Mouse (Mus musculus) kidney, postnatal 0 days (tissue): ENCODE data around the gene Rexo2. TPM values are rescaled to one million over a fixed set of nuclear protein-coding genes. Genes with fewer than 3 reads are reported as not detected.

Source experiments
- ATAC-seq: fragments of 200-750 bp; cut with Nextera tagmentation; replicated peaks from 2 replicates; pipeline ENCODE4 v1.8.0; 2017; ENCODE audit warnings: low read depth, moderate number of reproducible peaks, moderate TSS enrichment, moderate library complexity; ENCODE audit not compliant: low FRiP score
- DNase-seq: peaks from one replicate; pipeline ENCODE4 v3.0.0-alpha.2; 2016; ENCODE audit warnings: low spot score
- H3K27ac ChIP-seq: fragments of 300-500 bp; sonication (generic); 2 replicates; pipeline ENCODE4 v1.5.1; 2014; ENCODE audit warnings: mild to moderate bottlenecking
- H3K27me3 ChIP-seq: fragments of 300-500 bp; sonication (generic); 2 replicates; pipeline ENCODE4 v1.6.1; 2014; ENCODE audit warnings: low read length, mixed read lengths; ENCODE audit not compliant: insufficient read depth
- H3K36me3 ChIP-seq: fragments of 300-500 bp; sonication (generic); 2 replicates; pipeline ENCODE4 v1.6.1; 2014; ENCODE audit warnings: low read length, mixed read lengths; ENCODE audit not compliant: insufficient read depth
- H3K4me1 ChIP-seq: fragments of 300-500 bp; sonication (generic); replicated peaks from 2 replicates; pipeline ENCODE4 v1.6.1; 2014; ENCODE audit warnings: antibody characterized with exemption, low read length, mixed read lengths; ENCODE audit not compliant: insufficient read depth
- H3K4me2 ChIP-seq: fragments of 300-500 bp; sonication (generic); 2 replicates; pipeline ENCODE4 v1.6.1; 2014; ENCODE audit warnings: mild to moderate bottlenecking, low read length, moderate library complexity, mixed read lengths
- H3K4me3 ChIP-seq: fragments of 300-500 bp; sonication (generic); replicated peaks from 2 replicates; pipeline ENCODE4 v1.5.1; 2014; ENCODE audit warnings: low read depth, low read length
- H3K9ac ChIP-seq: fragments of 300-500 bp; sonication (generic); 2 replicates; pipeline ENCODE4 v1.6.1; 2014; ENCODE audit warnings: low read depth, low read length
- H3K9me3 ChIP-seq: fragments of 300-500 bp; sonication (generic); replicated peaks from 2 replicates; pipeline ENCODE4 v1.6.1; 2016; ENCODE audit warnings: low read length, inconsistent platforms, mixed read lengths
- CTCF ChIP-seq: IDR thresholded peaks from 2 replicates; pipeline ENCODE4 v1.5.1; 2016; ENCODE audit warnings: antibody characterized with exemption, low read depth, mild to moderate bottlenecking, moderate library complexity
- WGBS: fragments of 180-500 bp; shearing (Covaris S2); extraction: QIAGEN DNeasy Blood & Tissue Kit; methylation state at CpG from one replicate; pipeline ENCODE4 v1.1.7; 2014; 5-methylcytosine and 5-hydroxymethylcytosine counted together
- polyA plus RNA-seq: library from polyadenylated mRNA; unstranded; fragments of >200 nt; fragmentation: Nextera tagmentation; extraction: Ambion mirVana; gene quantifications from 2 replicates; pipeline ENCODE4 v1.2.1, GENCODE M21; 2015

Rexo2 gene
- polyA plus RNA-seq, 1 experiment from 2014 or later = 117 TPM

DNA sequence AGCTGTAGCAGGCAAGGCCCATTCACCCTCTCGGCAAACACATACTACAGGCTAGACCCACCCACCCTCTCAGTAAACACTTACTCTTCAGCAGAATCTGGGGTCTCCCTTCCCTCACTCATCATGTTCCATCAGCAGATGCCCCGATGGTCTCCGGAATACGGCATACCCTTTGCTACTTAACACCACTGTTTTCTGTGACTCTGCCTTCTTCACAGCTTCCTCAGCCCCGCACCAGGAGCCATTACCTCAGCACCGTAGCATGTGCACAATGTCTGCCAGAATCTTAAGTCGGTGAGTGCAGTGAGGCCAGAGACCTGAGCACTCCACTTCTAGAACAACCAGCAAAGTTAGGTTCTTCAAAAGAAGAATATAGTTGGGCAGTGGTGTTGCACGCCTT, 19.7 kb downstream of the Rexo2 start:
- ATAC-seq (no peak), DNase-seq (no peak)
- no peaks in the 10 kb centered on the region for H3K4me1 ChIP-seq
- H3K36me3 ChIP-seq = no peaks in the 10 kb centered on the region
- no peak overlapping the region for H3K4me3 ChIP-seq
- H3K4me2 ChIP-seq = no peak overlapping the region
- no peak overlapping the region for H3K27ac ChIP-seq
- H3K9ac ChIP-seq = no peak overlapping the region
- no peaks in the 10 kb centered on the region for H3K9me3 ChIP-seq
- no peak for TF ChIP-seq CTCF
- H3K27me3 ChIP-seq = no peaks in the 10 kb centered on the region
- 93% methylated on average over 8 of the region's 8 CpGs for WGBS

DNA sequence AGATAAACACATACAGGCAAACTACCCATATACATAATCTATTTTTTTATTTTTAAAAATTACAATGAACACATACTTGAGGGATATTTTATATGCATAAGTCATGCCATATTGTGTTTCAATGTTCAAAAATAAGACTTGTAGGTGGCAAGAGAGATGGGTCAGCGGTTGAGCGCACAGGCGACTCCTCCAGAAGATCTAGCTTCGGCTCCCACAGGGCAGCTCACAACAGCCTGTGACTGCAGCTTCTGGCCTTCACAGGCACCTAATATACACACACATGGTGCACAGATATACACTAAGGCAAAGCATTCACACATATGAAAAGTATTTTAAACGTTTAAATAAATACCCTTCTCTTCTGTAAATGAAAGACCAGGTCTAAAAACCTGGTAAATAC, 21.0 kb downstream of the Rexo2 start:
- Histone ChIP-seq H3K9ac (no peak overlapping the region), H3K4me1 (no peaks in the 10 kb centered on the region), H3K27ac (no peak overlapping the region), H3K4me2 (no peak overlapping the region), H3K4me3 (no peak overlapping the region), H3K36me3 (no peaks in the 10 kb centered on the region), H3K9me3 (no peaks in the 10 kb centered on the region), H3K27me3 (no peaks in the 10 kb centered on the region)
- 83% methylated on average over 5 of the region's 5 CpGs for WGBS
- ATAC-seq (no peak), DNase-seq (no peak)
- TF ChIP-seq CTCF = no peak

DNA sequence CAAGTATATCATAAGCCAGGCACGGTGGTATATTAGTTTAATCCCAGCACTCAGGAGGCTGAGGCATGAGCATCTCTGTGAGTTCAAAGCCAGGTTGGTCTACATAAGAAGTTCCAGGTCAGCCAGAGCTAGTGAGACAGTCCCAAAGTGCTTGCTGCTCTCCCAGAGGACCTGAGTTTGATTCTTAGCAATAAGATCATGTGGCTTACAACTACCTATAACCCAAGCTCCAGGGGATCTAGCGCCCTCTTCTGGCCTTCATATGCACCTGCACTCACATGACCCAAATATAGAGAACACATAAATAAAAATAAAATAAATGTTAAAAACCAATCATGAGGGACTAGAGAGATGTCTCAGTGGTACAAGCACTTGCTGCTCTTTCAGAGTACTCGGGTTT, 21.5 kb downstream of the Rexo2 start:
- Histone ChIP-seq H3K4me2 (no peak overlapping the region), H3K9ac (no peak overlapping the region), H3K4me3 (no peak overlapping the region), H3K27ac (no peak overlapping the region), H3K9me3 (no peaks in the 10 kb centered on the region), H3K4me1 (no peaks in the 10 kb centered on the region), H3K36me3 (no peaks in the 10 kb centered on the region), H3K27me3 (no peaks in the 10 kb centered on the region)
- no peak for DNase-seq
- peak; percentile 42 for TF ChIP-seq CTCF
- no peak for ATAC-seq
- WGBS = 69% methylated on average over 3 of the region's 3 CpGs

DNA sequence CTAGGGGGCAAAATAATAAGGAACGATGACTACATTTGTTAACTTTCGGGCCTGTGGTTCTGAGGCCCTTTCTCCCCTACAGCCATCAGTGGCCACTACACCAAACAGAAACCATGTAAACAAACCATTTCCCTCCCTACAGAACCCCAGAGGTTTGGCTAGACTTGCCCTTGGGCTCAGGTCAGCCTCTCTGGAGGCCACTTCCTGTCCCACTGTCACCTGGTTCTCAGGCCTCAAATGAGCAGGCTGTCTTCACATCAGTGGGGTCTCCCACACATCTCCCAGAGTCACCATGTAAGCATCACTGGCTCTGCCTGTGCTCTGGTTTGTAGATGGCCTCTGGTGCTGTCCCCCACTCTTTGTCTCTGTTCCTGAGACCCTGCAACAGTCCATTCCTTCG, 24.5 kb downstream of the Rexo2 start:
- Histone ChIP-seq H3K4me2 (no peak overlapping the region), H3K4me1 (no peaks in the 10 kb centered on the region), H3K9me3 (no peaks in the 10 kb centered on the region), H3K4me3 (no peak overlapping the region), H3K27ac (no peak overlapping the region), H3K27me3 (no peaks in the 10 kb centered on the region), H3K9ac (no peak overlapping the region), H3K36me3 (no peaks in the 10 kb centered on the region)
- ATAC-seq (no peak), DNase-seq (no peak)
- TF ChIP-seq CTCF = no peak
- WGBS = 82% methylated on average over 3 of the region's 3 CpGs

DNA sequence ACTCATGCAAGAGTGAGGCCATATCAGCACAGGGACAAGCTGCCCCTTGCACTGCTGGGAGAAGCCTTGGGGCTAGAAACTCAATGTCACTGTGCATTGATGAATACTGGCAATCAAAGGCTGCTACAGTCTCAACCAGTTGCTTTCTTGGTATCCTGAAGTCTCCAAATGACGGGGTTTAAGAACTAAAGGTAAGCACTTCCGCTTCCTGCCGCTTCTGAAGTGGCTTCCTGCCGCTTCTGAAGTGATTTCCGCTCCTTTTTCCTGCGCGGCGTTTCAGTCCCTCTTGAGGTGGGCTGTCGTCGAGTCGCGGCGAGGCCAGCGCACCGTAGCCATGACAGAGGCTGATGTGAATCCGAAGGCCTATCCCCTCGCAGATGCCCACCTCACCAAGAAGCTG, 30.4 kb downstream of the Rexo2 start:
- ATAC-seq (no peak), DNase-seq (no peak)
- Histone ChIP-seq H3K27me3 (no peaks in the 10 kb centered on the region), H3K36me3 (no peaks in the 10 kb centered on the region), H3K9me3 (no peaks in the 10 kb centered on the region), H3K4me1 (no peaks in the 10 kb centered on the region), H3K9ac (no peak overlapping the region), H3K27ac (no peak overlapping the region), H3K4me2 (no peak overlapping the region), H3K4me3 (no peak overlapping the region)
- WGBS = 90% methylated on average over 17 of the region's 17 CpGs
- TF ChIP-seq CTCF = no peak

DNA sequence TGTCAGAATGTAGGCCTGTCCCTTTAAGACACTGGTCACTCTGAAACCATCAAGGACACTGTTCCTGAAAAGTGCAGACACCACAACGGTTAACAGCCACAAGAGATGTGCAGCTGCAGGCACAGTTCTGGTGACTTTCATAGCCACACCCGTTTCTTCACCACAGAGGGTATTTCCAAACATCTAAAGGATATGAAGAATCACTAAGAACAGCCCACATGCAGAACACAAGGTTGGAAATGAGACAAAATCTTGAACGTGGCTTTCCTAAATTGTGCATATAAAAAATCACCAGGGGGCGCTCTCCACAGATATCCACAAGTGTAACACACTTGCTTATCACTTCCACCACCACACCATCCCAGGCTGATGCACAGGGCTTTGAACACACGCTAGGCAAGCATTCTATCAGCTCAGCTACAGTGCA, 32.6 kb downstream of the Rexo2 start:
- no peak overlapping the region for H3K4me2 ChIP-seq
- TF ChIP-seq CTCF = peak; percentile 71
- no peak overlapping the region for H3K4me3 ChIP-seq
- ATAC-seq = no peak
- H3K4me1 ChIP-seq = no peaks in the 10 kb centered on the region
- H3K27ac ChIP-seq = no peak overlapping the region
- no peaks in the 10 kb centered on the region for H3K36me3 ChIP-seq
- no peaks in the 10 kb centered on the region for H3K27me3 ChIP-seq
- peak; percentile 71 for DNase-seq
- no peak overlapping the region for H3K9ac ChIP-seq
- WGBS = 39% methylated on average over 5 of the region's 5 CpGs
- no peaks in the 10 kb centered on the region for H3K9me3 ChIP-seq

DNA sequence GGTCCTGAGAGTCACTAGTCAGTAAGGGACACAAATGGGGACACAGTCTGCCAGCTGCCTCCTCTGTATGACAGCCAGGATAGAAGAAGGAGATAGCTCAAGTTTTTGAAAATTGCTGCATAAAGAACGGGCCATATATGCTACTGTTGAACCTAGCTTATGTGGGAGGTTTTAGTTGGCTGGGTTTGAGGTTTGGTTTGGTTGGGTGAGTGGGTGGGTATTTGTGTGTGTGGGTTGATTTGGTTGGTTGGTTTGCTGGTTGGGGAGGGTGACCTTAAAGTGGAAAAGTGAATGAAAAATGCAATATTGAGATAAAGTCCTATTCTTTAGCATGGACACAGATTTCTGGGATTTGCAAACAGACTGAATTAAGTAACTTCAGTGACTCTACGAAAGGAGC, 35.6 kb downstream of the Rexo2 start:
- no peak for ATAC-seq
- no peak overlapping the region for H3K4me2 ChIP-seq
- no peak for TF ChIP-seq CTCF
- H3K27me3 ChIP-seq = no peaks in the 10 kb centered on the region
- H3K36me3 ChIP-seq = no peaks in the 10 kb centered on the region
- WGBS = 51% methylated on average over 2 of the region's 2 CpGs
- no peaks in the 10 kb centered on the region for H3K9me3 ChIP-seq
- no peak overlapping the region for H3K4me3 ChIP-seq
- H3K4me1 ChIP-seq = no peaks in the 10 kb centered on the region
- no peak overlapping the region for H3K9ac ChIP-seq
- no peak for DNase-seq
- no peak overlapping the region for H3K27ac ChIP-seq
